ENCODE assay signal across 15 mouse cellular contexts in genomic region chr10:61919496-61919895, GRCm38 (mm10). TPM values are rescaled to one million over a fixed set of nuclear protein-coding genes. Genes with fewer than 3 reads are reported as not detected.
DNase-seq lines count a peak whose midpoint lies in the region; ATAC-seq lines count a peak whose summit lies in the region.
"Had no signal": no experiment of that assay in that cellular context is flagged by ENCODE, and none has a peak within 500 bp of the region (broad histone marks: within the 10 kb centered on the region; RNA-seq: fewer than 3 reads in every experiment).

No protein-coding gene starts in this region.

- DNase-seq in heart, postnatal 25 days (ENCODE audit: low spot score) = no peak
- DNase-seq in retina, postnatal 1 day = peak; percentile 11
- no peak for DNase-seq in retina, embryonic 14.5 days (ENCODE audit: low spot score)
- DNase-seq in right cerebral cortex, postnatal 10 days (ENCODE audit: low spot score in 2 of 2) = no peak
- DNase-seq in embryo, embryonic 10.5 days (ENCODE audit: low spot score) = no peak
- DNase-seq: adrenal gland, postnatal 25 days; liver; right cerebral cortex, postnatal 14 days had no signal

- ATAC-seq in heart, embryonic 14.5 days (ENCODE audit: insufficient number of reproducible peaks, insufficient read depth, low FRiP score, low read depth) = no peak
- ATAC-seq in embryonic facial prominence, embryonic 15.5 days (ENCODE audit: insufficient number of reproducible peaks, low FRiP score, low TSS enrichment, low read depth) = no peak
- ATAC-seq in stomach, embryonic 16.5 days (ENCODE audit: insufficient read depth, low FRiP score) = no peak
- ATAC-seq: CD4-positive, CD25-positive, alpha-beta regulatory T cell, adult 4 months had no signal

- no peak overlapping the region for H3K4me3 ChIP-seq in heart, embryonic 14.5 days (ENCODE audit: control insufficient read depth in 1 of 2, insufficient read depth in 1 of 2, low read depth in 1 of 2, low read length in 2 of 2)
- no peak overlapping the region for H3K4me3 ChIP-seq in embryonic facial prominence, embryonic 15.5 days (replicated peaks)
- no peak overlapping the region for H3K4me3 ChIP-seq in stomach, embryonic 16.5 days (replicated peaks; ENCODE audit: low read length)
- H3K4me3 ChIP-seq: layer of hippocampus, adult 2 months; megakaryocyte, embryonic 14.5 days; neural tube, embryonic 12.5 days had no signal

- H3K36me3 ChIP-seq in heart, embryonic 14.5 days (ENCODE audit: control insufficient read depth, insufficient read depth, low read length) = no peaks in the 10 kb centered on the region
- H3K36me3 ChIP-seq in embryonic facial prominence, embryonic 15.5 days = no peaks in the 10 kb centered on the region
- no peaks in the 10 kb centered on the region for H3K36me3 ChIP-seq in stomach, embryonic 16.5 days (ENCODE audit: control insufficient read depth, insufficient read depth, low read length)
- H3K36me3 ChIP-seq: neural tube, embryonic 12.5 days had no signal

- H3K27ac ChIP-seq in heart, embryonic 14.5 days (replicated peaks in 1 of 2; ENCODE audit: control insufficient read depth in 1 of 2, insufficient read depth in 1 of 2, low read depth in 2 of 2, low read length in 2 of 2) = peak overlapping the region; percentile 70 to 90
- H3K27ac ChIP-seq in embryonic facial prominence, embryonic 15.5 days (replicated peaks) = peak overlapping the region; percentile 79
- H3K27ac ChIP-seq in stomach, embryonic 16.5 days (ENCODE audit: low read length) = peak overlapping the region; percentile 89
- H3K27ac ChIP-seq: layer of hippocampus, adult 2 months; neural tube, embryonic 12.5 days had no signal

- peaks cover 15% of the 10 kb centered on the region for H3K9me3 ChIP-seq in heart, embryonic 14.5 days (ENCODE audit: control insufficient read depth, low read length)
- peaks cover 6% of the 10 kb centered on the region; the same call in 1 of the 2 replicates for H3K9me3 ChIP-seq in embryonic facial prominence, embryonic 15.5 days (replicated peaks)
- peaks cover 12% of the 10 kb centered on the region; the same call in 1 of the 2 replicates for H3K9me3 ChIP-seq in stomach, embryonic 16.5 days (replicated peaks; ENCODE audit: control insufficient read depth, low read length)

- intact Hi-C loops in heart, postnatal 25 days (cut with DNase I) = no loop called here

- H3K9ac ChIP-seq in heart, embryonic 14.5 days (ENCODE audit: low read length) = peak overlapping the region; percentile 23; the same call in 1 of the 2 replicates
- H3K9ac ChIP-seq in embryonic facial prominence, embryonic 15.5 days = no peak overlapping the region
- no peak overlapping the region for H3K9ac ChIP-seq in stomach, embryonic 16.5 days (ENCODE audit: low read length)
- H3K9ac ChIP-seq: neural tube, embryonic 12.5 days had no signal

- H3K4me1 ChIP-seq in heart, embryonic 14.5 days (ENCODE audit: control insufficient read depth in 2 of 2, insufficient read depth in 2 of 2, low read length in 2 of 2) = peaks cover 26 to 38% of the 10 kb centered on the region in 2 experiments
- H3K4me1 ChIP-seq in embryonic facial prominence, embryonic 15.5 days = peaks cover 26% of the 10 kb centered on the region
- peaks cover 18% of the 10 kb centered on the region for H3K4me1 ChIP-seq in stomach, embryonic 16.5 days (ENCODE audit: control insufficient read depth, insufficient read depth, low read length)

- 65% methylated on average over 4 of the region's 4 CpGs for WGBS in heart, embryonic 14.5 days
- WGBS in embryonic facial prominence, embryonic 15.5 days = 71% methylated on average over 4 of the region's 4 CpGs
- WGBS in stomach, embryonic 16.5 days = 73% methylated on average over 4 of the region's 4 CpGs

- no peak overlapping the region for H3K4me2 ChIP-seq in heart, embryonic 14.5 days (ENCODE audit: low read length)
- H3K4me2 ChIP-seq in embryonic facial prominence, embryonic 15.5 days (replicated peaks) = no peak overlapping the region
- H3K4me2 ChIP-seq in stomach, embryonic 16.5 days (ENCODE audit: low read depth, low read length) = no peak overlapping the region
- H3K4me2 ChIP-seq: neural tube, embryonic 12.5 days had no signal

- H3K27me3 ChIP-seq in heart, embryonic 14.5 days (ENCODE audit: control insufficient read depth, insufficient read depth, low read length) = no peaks in the 10 kb centered on the region
- no peaks in the 10 kb centered on the region for H3K27me3 ChIP-seq in embryonic facial prominence, embryonic 15.5 days
- no peaks in the 10 kb centered on the region for H3K27me3 ChIP-seq in stomach, embryonic 16.5 days (ENCODE audit: control insufficient read depth, insufficient read depth, low read length)
- H3K27me3 ChIP-seq: neural tube, embryonic 12.5 days had no signal

RNA-seq across cellular contexts. Expression of gene Col13a1, which starts 59.4 kb away (rescaled TPM):
- 6.3 and 9.5 TPM in 2 replicates for polyA plus RNA-seq in heart, embryonic 14.5 days (2014; fragmentation: Nextera tagmentation; extraction: Ambion mirVana)
- total RNA-seq in heart, postnatal 25 days (2021) = under 1 TPM; 0.78 to 0.86 TPM
- polyA plus RNA-seq in embryonic facial prominence, embryonic 15.5 days (2015; fragmentation: Nextera tagmentation; extraction: Ambion mirVana) = 13.1 and 17.2 TPM in 2 replicates
- 2.2 and 4.0 TPM in 2 replicates for polyA plus RNA-seq in stomach, embryonic 16.5 days (2015; fragmentation: Nextera tagmentation; extraction: Ambion mirVana)
- polyA plus RNA-seq: CD4-positive, CD25-positive, alpha-beta regulatory T cell, adult 4 months had no signal
